Mouse (Mus musculus): Measurements from ENCODE around the gene Eif3m.
A peak's percentile ranks its signal among the peaks of the same experiment; 100 is the strongest.
"Not testable (repeated sequence)": the region's sequence is repeated elsewhere in the genome, so short reads cannot be mapped to it uniquely, and the experiment has no call there.

Eif3m gene

DNA sequence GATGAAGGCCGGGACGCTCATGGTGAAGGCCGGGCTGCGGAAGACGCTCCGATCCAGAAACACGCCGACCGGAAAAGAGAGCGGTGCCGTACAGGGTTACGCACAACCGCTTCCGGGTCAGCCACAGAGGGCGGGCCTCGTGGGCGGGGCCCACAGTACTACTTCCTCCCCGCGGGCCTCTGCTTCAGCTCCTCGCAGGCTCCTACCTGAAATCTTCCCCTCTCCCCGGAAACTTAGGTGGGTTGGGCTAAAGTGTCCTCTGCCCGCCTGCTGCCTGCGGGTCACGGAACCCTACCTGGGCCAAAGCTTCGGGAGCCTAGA, at the start of gene Eif3m:
Eif3m (minus strand) TSS at position 114 of the 321 bp plus-strand sequence.
- peak; percentile 96 for DNase-seq (ENCODE audit: low read depth, low spot score)

DNA sequence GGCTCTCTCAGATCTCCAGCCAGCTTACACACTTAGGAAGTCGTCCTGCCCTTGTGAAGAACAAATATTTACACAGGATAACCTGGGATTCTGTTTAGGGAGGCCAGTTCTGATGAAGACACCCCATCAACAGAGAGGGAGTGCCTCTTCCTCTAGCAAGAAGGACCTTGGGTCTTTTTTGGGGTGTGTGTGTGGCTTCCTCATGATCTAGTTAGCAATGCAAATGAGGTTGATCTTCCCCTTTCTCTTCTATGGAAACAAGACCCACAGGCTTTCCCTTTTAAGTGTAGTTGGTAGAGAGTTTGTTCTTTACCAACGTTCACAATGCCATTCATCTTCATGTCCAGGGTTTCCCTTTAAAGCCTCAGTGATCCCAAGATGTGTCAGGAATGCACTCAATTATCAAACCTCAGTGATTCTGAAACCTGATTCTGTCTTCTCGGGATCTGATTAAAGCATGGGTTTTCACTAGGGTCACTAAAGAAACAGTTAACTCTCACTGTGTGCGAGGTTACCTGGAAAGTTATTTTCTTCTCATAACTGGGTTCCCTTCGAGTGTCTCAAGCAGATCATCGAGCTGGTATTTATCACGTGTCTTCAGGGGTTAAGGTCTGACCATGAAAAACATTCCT, 46.0 kb upstream of the Eif3m start:
- no peak for DNase-seq (ENCODE audit: low read depth, low spot score)

DNA sequence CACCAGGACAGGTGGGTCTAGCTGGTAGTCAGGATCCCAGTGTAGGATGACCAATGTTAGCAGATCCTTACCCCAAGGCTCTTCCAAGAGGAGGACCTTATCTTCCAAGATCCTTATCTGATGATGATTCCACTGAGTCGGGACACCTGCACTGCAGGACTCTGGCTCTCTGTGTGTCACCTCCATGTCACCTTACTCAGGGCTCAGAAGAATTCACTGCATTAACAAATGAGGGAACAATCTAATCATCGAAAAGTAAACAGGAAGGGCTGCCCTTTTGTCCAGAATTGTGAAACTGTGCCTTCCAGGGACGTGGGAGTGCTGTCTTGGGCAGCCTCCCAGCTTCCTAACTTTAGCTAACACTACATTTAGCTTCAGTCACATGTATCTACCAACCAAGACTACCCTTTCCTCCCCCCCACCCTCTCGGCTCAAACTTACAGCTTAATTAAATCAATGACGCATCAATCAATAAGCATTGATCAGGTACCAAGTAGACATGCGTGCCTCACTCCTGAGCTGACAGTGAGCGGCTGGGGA, 41.8 kb upstream of the Eif3m start:
- DNase-seq (ENCODE audit: low read depth, low spot score) = peak; percentile 14

DNA sequence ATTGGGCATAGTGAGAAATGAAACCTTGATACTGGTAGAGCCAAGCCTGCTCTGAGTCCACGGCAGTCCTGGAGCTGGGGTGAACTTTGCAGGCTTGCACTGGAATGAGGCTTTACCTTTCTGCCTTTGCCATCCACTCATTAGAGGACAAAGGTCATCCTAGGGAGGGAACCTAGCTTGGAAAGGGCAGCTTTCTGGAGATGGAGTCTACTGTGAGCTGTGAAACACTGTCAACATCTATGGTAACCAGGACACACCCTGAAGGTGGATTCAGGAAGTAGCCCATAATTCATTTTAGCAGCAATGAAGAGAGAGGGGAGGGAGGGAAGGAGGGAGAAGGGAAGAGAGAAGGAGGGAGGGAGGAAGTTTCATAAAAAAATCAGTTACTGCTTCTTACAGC, 38.6 kb upstream of the Eif3m start:
- DNase-seq (ENCODE audit: low read depth, low spot score) = no peak

DNA sequence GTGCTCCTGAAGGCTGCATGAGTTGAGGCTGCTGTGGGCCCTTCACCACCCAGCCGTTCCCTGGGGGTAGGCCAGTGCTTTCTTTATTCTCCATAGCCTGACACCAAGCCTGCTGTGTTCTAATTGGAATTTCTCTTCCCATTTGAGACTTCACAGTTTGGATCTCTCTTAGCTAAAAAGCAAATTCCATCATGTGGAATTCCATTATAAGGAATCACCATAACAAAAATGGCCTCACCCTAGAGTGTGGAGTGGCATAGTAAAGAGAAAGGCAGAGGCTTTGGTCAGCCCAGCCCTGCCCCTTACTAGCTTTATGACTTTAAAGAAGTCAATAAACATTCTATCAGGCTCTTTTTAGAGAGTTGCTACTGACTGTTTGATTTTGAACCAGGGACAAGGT, 31.4 kb upstream of the Eif3m start:
- no peak for DNase-seq (ENCODE audit: low read depth, low spot score)

DNA sequence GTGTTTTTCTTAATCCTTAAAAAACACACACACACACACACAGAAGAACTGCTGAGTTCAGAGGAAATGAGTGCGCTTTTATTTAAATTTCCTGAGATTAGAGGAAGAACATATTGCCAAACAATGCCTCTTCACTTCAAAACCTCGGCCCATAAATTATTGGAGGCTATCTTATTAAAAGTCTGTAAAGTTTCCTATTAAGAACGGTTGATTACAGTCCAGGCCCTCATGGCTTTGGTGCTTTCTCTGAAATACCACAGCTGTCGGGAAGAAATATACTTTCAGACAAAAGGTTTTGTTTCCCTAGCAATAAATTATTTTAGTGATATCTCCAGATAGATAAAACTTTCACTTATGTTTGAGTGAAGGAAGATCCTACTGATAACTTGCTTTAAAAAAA, 26.3 kb upstream of the Eif3m start:
- DNase-seq (ENCODE audit: low read depth, low spot score) = no peak

DNA sequence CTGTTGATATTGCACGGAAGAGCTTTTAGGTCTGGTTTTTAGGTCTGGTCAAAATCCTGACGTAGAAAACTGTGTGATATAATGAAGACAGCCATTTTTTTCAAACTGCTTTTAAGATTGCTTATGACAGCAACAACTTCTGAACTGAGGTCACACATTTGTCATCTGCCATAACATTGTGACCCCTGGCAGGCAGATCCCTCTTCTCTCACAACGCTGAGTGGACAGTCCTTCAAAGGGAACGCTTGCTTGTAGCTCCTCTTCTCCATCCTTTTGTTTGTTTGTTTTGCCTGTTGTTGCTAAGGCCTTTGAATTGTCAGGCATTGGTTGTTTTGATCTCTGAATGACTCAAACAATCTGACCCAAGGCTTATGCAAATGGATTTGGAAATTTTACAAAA, 24.0 kb upstream of the Eif3m start:
- no peak for DNase-seq (ENCODE audit: low read depth, low spot score)

DNA sequence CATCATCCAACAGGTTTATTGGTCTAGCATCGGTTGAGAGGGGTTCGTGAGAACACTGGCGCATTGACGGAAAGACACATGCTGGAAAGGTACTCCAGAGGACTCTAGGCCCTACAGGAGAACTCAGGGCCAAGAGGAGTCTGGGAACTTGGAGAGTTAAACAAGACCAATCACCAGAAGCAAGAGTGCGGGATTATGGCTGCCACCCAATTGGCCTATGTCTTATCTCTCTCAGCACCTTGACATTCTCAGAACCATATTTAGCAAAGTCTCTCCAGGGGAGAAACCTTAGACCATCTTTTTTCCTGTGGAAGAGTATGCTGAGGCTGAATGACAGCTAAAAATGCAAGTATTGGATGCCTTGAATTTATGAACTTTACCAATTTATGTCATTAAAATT, 22.0 kb upstream of the Eif3m start:
- DNase-seq (ENCODE audit: low read depth, low spot score) = no peak

DNA sequence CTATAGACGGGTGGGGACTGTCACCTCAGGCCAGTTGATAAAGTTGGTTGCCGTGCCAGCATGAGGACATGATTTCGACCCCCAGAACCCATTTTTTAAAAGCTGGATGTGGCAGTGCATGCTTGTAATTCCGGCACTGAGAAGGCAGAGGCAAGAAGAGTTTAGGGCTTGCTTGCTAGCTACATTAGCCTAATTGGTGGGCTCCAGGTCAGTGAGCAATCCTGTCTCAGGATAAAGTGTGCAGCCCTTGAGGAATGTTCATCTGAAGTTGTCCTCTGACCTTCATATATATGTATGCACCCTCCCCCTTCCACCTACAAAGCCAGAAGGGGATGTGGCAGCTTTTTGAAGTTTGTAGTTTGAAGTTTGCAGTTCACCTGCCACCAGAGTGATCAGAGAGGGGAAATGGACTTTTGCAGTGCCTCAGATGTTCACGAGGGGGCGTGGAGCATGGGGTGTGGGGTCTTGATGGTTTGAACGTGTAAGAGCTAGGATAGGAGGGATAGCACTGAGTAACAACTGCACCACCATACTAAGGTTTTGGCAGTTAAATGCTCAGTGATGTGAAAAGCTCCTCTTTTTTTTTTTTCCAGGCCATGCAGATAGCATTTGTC, 21.2 kb upstream of the Eif3m start:
- DNase-seq (ENCODE audit: low read depth, low spot score) = no peak

DNA sequence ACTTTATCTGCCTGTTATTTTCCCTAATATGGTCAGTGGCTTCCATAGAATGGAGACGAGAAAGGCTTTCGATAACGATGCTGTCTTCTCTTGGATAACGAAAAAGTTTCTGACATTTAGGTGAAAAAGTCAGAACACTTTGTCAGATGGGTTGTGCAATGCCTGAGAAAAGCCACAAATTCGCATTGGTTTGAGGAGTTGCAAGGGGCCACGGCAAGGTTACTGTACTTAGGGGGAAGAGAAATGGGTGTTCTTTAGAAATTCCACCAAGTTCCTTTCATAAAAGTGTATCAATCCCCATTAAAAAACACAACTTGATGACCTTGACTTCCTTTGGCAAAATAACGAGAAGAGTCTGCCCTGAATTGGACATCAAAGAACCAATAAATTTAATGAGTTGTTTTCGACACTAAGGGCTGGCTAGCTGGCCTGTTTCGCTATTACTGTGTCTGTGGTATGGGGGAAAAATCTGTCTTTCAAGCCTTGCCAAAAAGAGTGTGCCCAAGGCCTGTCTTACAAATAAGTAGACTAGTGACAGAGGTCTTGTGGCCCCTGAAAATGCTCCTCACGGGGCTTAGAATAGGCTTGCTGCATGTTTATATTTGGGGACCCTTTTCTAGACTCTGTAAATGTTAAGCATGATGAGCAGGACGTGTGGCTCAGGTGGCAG, 19.7 kb upstream of the Eif3m start:
- DNase-seq (ENCODE audit: low read depth, low spot score) = no peak

DNA sequence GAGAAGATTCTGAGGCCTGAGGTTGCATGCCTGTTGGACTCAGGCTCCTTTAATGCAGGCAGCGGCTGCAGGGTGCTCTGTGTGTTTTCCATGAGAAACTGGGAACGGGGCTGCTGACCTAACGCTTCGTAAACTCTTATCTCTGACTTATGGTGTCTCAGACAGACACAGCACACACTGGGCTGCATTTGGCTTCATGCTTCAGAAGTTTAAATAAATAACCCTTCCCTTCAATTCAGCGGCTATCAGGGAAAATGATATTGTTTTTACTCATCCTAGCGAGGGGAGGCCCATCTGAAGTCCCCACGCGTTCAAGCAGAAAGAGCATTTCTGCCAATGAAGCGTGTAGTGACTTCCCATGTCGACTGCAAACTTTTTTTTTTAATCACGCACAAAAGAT, 19.1 kb upstream of the Eif3m start:
- DNase-seq (ENCODE audit: low read depth, low spot score) = no peak

DNA sequence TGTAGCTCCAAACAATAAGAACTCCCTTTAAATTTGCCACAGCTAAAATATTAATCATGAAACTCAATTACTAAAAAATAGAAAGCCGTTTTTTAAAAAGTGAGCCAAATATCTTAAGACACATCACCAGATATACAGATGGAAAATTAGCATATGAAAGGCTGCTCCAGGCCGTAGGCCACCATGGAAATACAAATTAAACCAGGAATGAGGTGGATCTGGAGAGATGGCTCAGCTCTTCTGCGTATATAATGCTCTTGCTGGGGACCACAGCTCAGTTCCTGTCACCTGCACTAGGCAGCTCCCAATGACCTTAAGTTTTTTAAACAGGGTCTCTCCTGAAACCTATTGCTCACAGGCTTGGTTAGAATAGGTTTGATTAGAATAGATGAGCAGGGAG, 17.2 kb upstream of the Eif3m start:
- no peak for DNase-seq (ENCODE audit: low read depth, low spot score)

DNA sequence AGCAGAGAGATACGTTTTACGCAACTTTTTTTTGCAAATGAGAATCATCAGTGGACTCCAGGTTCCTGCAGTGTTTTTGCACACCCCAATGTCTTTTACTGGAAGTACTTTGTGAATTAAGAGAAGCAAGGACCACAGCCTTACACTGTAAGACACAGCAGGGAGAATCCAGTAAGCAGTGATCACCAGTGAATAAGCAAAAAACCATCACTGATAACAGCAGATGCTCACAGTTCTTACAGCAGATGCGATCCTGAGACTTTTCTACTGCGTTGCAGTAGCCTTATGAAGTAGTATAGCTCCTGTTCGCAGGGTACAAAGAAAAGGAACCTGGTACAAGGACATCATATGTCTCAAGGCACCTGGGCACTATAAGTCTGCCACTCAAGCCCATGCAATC, 13.6 kb upstream of the Eif3m start:
- no peak for DNase-seq (ENCODE audit: low read depth, low spot score)

DNA sequence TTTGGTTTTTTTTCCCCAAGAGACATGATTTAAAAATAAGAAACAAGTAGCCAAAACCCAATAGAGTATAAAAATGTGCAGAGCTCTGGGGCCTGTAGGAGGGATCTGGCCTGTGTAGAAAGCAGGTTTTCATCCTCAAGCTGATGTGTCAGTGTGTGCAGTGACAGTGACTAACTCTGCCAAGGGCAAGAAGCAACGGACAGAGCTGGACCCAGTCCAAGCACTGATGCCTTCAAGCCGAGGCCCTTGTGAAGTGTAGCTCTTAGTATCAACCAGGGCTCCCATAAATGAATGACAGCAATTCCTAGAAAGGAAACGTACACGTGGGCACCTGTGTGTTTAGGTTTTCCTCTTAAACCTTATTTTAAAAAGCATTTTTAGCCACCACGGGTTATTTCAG, 11.9 kb upstream of the Eif3m start:
- no peak for DNase-seq (ENCODE audit: low read depth, low spot score)

DNA sequence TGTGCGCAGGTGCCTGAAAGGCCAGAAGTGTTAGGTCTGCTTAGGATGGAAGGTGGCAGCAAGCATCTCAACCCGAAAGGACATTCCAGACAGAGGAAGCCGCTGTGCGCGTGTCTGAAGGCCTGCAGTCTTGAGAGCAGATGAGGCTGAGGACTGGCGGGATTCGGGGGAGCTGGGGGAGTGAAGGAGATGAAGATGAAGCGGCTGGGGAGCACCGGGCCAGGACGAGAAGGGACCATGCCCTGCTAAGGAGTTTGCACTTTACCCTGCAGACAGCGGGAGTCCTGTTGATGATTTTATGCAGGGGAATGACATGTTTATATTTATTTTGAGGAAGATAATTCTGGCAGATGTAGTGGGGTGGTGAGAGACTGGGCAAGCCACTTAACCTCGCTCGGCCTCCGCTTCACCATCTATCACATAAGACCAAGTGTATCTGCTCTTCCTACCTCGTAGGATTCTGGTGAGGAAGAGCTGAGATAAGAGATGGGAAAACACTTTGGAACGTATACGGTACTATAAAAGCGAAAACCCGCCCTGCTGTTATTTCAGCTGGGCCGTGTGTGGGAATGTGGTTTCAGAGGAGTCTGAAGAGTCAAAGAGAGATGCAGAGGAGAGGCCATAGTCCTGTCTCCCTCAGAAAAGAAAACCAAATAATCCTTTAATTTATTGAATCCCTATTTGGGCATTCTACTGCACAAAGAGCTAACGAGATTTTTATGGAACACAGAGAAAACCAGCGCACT, 10.2 kb upstream of the Eif3m start:
- no peak for DNase-seq (ENCODE audit: low read depth, low spot score)

DNA sequence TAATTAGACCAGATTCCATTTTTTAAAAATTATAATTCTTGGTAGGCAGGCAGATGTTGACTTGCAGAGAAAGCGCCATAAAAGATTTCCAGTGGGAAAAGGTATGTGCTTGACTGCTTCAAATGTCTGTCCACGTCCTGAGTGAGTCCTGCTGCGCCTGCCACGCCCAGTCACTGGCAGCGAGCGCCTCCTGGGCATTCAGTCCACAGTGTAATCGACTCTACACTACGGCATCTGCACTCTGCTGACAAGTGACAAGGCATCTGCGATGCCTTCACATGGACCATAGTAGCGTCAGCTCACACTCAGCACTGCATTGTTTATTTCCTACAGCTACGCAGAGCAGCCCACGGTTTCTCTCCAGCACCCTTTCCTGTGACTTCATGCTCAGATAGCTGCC, 8.7 kb upstream of the Eif3m start:
- not testable (repeated sequence) for DNase-seq (ENCODE audit: low read depth, low spot score)

DNA sequence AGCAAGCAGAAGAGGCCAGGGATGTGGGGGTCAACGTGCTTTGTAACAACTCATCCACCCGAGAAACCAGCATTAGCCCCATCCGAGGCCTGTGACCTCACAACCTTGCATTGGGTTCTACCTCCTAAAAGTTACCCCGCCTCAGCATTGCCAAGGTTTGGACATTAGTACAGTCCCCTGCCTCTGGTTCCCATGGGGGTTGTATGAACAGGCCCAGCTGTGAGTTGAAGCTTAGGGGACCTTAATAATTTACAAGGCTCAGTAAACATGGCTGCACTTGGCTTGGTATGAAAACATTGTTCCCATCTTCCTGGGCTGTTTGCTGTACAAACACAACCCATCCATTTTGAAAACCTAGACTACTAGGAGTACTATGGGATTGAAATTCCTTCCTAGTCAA, 6.9 kb upstream of the Eif3m start:
- no peak for DNase-seq (ENCODE audit: low read depth, low spot score)

DNA sequence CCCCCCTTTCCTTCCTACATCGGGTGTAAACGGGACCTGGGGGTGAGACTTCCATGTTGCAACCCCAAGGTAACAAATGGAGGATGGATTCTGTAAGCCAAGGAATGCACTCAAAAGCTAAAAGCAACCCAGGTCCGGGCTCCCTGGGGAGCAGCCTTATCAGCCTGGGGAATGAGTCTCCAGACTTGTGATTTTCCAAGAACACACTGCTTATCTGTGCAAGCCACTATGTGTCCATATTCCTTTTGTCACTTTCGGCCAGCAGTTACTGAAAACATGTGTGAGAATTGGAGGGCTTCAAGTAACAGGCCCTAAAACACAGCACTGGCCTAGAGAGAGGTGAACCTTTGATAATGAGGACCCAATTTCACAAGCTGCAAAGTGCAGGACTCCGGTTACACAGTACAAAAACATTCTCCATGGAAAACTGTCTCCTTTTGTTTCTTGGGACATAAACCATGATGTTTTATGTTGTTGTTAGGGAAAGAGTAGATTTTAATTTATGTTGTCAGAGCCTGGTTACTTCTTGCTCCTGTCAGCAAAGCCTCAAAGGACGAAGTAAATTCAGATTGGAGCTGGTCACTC, 6.2 kb upstream of the Eif3m start:
- DNase-seq (ENCODE audit: low read depth, low spot score) = no peak

DNA sequence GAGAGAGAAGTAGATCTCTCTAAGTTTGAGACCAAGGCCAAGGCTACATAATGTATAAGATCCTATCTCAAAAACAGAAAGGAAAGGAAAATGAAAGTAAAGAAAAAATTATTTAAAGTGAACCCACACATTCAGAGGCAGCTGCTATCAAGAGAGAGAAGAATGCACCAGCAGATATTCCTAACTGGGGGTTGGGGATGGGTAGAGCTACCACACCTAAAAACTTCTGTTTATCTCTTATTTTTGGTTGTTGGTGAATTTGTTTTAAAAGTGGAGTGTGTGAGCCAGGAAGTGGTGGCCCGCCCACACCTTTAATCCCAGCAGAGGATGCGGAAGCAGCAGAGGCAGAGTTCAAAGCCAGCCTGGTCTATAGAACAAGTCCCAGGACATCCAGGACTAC, 5.0 kb upstream of the Eif3m start:
- no peak for DNase-seq (ENCODE audit: low read depth, low spot score)

DNA sequence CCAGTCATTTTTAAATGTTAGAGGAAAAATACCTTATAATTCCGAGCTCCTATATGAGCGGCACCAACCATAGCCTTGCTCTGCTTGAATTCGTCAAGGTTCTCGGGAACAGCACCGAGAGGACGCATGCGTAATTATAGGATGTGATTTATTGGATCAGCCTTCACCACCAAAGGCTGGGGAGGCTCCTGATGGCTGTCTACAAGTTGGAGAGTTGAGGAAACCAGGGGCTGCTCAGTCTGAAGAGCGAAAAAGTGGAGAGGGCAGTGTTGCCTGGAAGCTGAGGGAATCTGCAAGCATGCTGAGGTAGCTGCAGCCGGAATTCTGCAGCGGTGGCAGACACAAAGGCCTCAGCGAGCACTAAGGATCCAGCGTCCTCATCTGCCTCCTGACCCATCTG, 4.4 kb upstream of the Eif3m start:
- no peak for DNase-seq (ENCODE audit: low read depth, low spot score)

DNA sequence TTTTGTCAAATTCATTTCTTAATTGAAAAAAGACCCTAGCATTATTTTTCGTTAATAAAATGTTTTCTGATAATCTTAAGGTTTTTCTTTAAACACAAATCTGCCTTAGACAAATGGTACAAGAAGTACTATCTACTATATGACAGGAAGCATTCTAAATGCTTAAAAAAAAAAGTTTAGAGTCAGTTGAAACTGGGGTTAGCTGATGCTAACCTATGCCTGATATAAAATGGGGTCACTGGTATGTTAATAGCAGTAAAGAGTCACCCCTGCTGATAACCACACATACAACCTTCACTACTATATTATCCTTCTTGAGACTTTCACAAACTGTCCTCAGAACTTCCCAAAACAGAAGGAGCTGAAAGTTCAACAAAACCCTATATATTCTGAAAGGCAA, 2.6 kb upstream of the Eif3m start:
- no peak for DNase-seq (ENCODE audit: low read depth, low spot score)

DNA sequence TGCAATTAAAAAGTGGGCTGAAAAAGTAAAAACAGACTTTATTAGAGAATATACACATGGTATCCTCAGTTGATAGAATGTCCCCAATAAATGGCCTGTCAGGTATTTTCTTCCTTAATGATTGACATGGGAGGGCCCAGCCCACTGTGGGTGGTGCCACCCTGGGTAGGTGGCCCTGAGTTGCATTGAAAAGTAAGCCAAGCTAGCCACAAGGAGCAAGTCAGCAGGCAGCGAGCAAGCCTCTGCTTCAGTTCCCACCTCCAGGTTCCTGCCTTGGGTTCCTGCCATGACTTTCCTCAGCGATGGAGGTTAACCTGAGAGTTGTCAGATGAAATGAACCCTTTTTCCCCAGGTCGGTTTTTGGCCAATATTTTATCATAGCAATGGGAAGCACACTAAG, 922 bp upstream of the Eif3m start:
- no peak for DNase-seq (ENCODE audit: low read depth, low spot score)

Measured in brain, adult 2 months (tissue).